ENCODE assay signal across 11 mouse cellular contexts in genomic region chr12:108216611-108217370, GRCm38 (mm10). TPM values are rescaled to one million over a fixed set of nuclear protein-coding genes. Genes with fewer than 3 reads are reported as not detected.
A peak's percentile ranks its signal among the peaks of the same experiment; 100 is the strongest.
DNase-seq lines count a peak whose midpoint lies in the region; ATAC-seq lines count a peak whose summit lies in the region.
"Had no signal": no experiment of that assay in that cellular context is flagged by ENCODE, and none has a peak within 500 bp of the region (broad histone marks: within the 10 kb centered on the region; RNA-seq: fewer than 3 reads in every experiment).

No protein-coding gene starts in this region.

- 78% methylated on average over 11 of the region's 11 CpGs for WGBS in forebrain, embryonic 10.5 days
- WGBS in forebrain, embryonic 11.5 days, result 66% methylated on average over 11 of the region's 11 CpGs
- 49% methylated on average over 11 of the region's 11 CpGs for WGBS in hindbrain, embryonic 14.5 days
- 46% methylated on average over 11 of the region's 11 CpGs for WGBS in midbrain, embryonic 16.5 days

- H3K4me3 ChIP-seq in forebrain, embryonic 10.5 days, result no peak overlapping the region
- no peak overlapping the region for H3K4me3 ChIP-seq in forebrain, embryonic 11.5 days (ENCODE audit: low read depth, low read length)
- no peak overlapping the region for H3K4me3 ChIP-seq in hindbrain, embryonic 14.5 days (replicated peaks; ENCODE audit: low read length)
- no peak overlapping the region for H3K4me3 ChIP-seq in midbrain, embryonic 16.5 days (ENCODE audit: low read depth, low read length)
- H3K4me3 ChIP-seq: limb, embryonic 13.5 days had no signal

- H3K27me3 ChIP-seq in forebrain, embryonic 10.5 days (ENCODE audit: poor library complexity, severe bottlenecking), result peaks cover 35% of the 10 kb centered on the region
- H3K27me3 ChIP-seq in forebrain, embryonic 11.5 days (ENCODE audit: control insufficient read depth, insufficient read depth, low read length), result no peaks in the 10 kb centered on the region; the same call in 1 of the 2 replicates
- no peaks in the 10 kb centered on the region for H3K27me3 ChIP-seq in hindbrain, embryonic 14.5 days (ENCODE audit: control insufficient read depth, insufficient read depth, low read length)
- H3K27me3 ChIP-seq in midbrain, embryonic 16.5 days (ENCODE audit: control insufficient read depth, insufficient read depth, low read depth, low read length), result no peaks in the 10 kb centered on the region
- H3K27me3 ChIP-seq: limb, embryonic 13.5 days had no signal

- no peak overlapping the region for H3K4me2 ChIP-seq in forebrain, embryonic 11.5 days (ENCODE audit: low read depth, low read length, severe bottlenecking)
- no peak overlapping the region for H3K4me2 ChIP-seq in hindbrain, embryonic 14.5 days (replicated peaks)
- no peak overlapping the region for H3K4me2 ChIP-seq in midbrain, embryonic 16.5 days (ENCODE audit: low read length)
- H3K4me2 ChIP-seq: limb, embryonic 13.5 days; lung, embryonic 14.5 days had no signal

- ATAC-seq in forebrain, embryonic 11.5 days (replicated peaks; ENCODE audit: low FRiP score), result no peak
- no peak for ATAC-seq in hindbrain, embryonic 14.5 days (ENCODE audit: low FRiP score)
- ATAC-seq in midbrain, embryonic 16.5 days, result no peak
- ATAC-seq in megakaryocyte-erythroid progenitor cell, adult 5-6 weeks (replicated peaks; ENCODE audit: low FRiP score, low TSS enrichment, poor library complexity, severe bottlenecking), result no peak

- H3K27ac ChIP-seq in forebrain, embryonic 10.5 days, result peak overlapping the region; percentile 62; the same call in 1 of the 2 replicates
- H3K27ac ChIP-seq in forebrain, embryonic 11.5 days (ENCODE audit: low read depth, low read length), result no peak overlapping the region
- H3K27ac ChIP-seq in hindbrain, embryonic 14.5 days, result peak overlapping the region; percentile 69
- H3K27ac ChIP-seq in midbrain, embryonic 16.5 days (ENCODE audit: low read length), result peak overlapping the region; percentile 50
- H3K27ac ChIP-seq: limb, embryonic 13.5 days had no signal

- peaks cover 95% of the 10 kb centered on the region for H3K4me1 ChIP-seq in forebrain, embryonic 10.5 days
- H3K4me1 ChIP-seq in forebrain, embryonic 11.5 days (replicated peaks; ENCODE audit: control insufficient read depth, insufficient read depth, low read length), result peaks cover 26% of the 10 kb centered on the region
- peaks cover 82% of the 10 kb centered on the region for H3K4me1 ChIP-seq in hindbrain, embryonic 14.5 days (replicated peaks; ENCODE audit: control insufficient read depth, insufficient read depth, low read length)
- H3K4me1 ChIP-seq in midbrain, embryonic 16.5 days (ENCODE audit: control insufficient read depth, insufficient read depth, low read length), result peaks cover 53% of the 10 kb centered on the region

- DNase-seq in forebrain, embryonic 10.5 days (ENCODE audit: extremely low spot score, low spot score), result no peak
- no peak for DNase-seq in forebrain, embryonic 11.5 days (ENCODE audit: low spot score)
- peak; percentile 79 for DNase-seq in cerebellum, postnatal 10 days
- DNase-seq in hindbrain, embryonic 14.5 days (ENCODE audit: low spot score), result peak; percentile 39
- no peak for DNase-seq in kidney, postnatal 36 days
- no peak for DNase-seq in thymus, postnatal 14 days
- DNase-seq: gastrocnemius, postnatal 25 days had no signal

- H3K9ac ChIP-seq in forebrain, embryonic 11.5 days (ENCODE audit: low read length), result no peak overlapping the region
- peak overlapping the region; percentile 31; the same call in 1 of the 2 replicates for H3K9ac ChIP-seq in hindbrain, embryonic 14.5 days
- H3K9ac ChIP-seq in midbrain, embryonic 16.5 days (ENCODE audit: low read depth, low read length), result peak overlapping the region; percentile 39; the same call in 1 of the 2 replicates
- H3K9ac ChIP-seq: limb, embryonic 13.5 days; lung, embryonic 14.5 days had no signal

- H3K36me3 ChIP-seq in forebrain, embryonic 10.5 days (replicated peaks), result peaks cover 9% of the 10 kb centered on the region; the same call in 1 of the 2 replicates
- H3K36me3 ChIP-seq in forebrain, embryonic 11.5 days (ENCODE audit: control insufficient read depth, insufficient read depth, low read length), result no peaks in the 10 kb centered on the region
- H3K36me3 ChIP-seq in hindbrain, embryonic 14.5 days (replicated peaks; ENCODE audit: control insufficient read depth, insufficient read depth), result no peaks in the 10 kb centered on the region
- H3K36me3 ChIP-seq in midbrain, embryonic 16.5 days (ENCODE audit: control insufficient read depth, insufficient read depth, low read length), result no peaks in the 10 kb centered on the region
- H3K36me3 ChIP-seq: limb, embryonic 13.5 days had no signal

- no peaks in the 10 kb centered on the region for H3K9me3 ChIP-seq in forebrain, embryonic 10.5 days
- H3K9me3 ChIP-seq in forebrain, embryonic 11.5 days (ENCODE audit: control insufficient read depth, low read length), result no peaks in the 10 kb centered on the region
- H3K9me3 ChIP-seq in hindbrain, embryonic 14.5 days (ENCODE audit: control insufficient read depth, low read length), result no peaks in the 10 kb centered on the region
- H3K9me3 ChIP-seq in midbrain, embryonic 16.5 days (replicated peaks; ENCODE audit: control insufficient read depth, low read length, poor library complexity, severe bottlenecking), result no peaks in the 10 kb centered on the region
- H3K9me3 ChIP-seq: limb, embryonic 13.5 days had no signal

RNA-seq across cellular contexts. Expression of gene Ccnk, which starts 37.4 kb away (rescaled TPM):
- 3.2 and 3.9 TPM in 2 replicates for polyA plus RNA-seq in forebrain, embryonic 10.5 days (2016; fragmentation: Nextera tagmentation; extraction: Ambion mirVana)
- polyA plus RNA-seq in forebrain, embryonic 11.5 days (2014; fragmentation: Nextera tagmentation; extraction: Ambion mirVana), result 5.0 and 6.2 TPM in 2 replicates
- polyA plus RNA-seq in hindbrain, embryonic 14.5 days (2014; fragmentation: Nextera tagmentation; extraction: Ambion mirVana), result 4.4 and 5.6 TPM in 2 replicates
- 2.2 and 2.4 TPM in 2 replicates for polyA plus RNA-seq in midbrain, embryonic 16.5 days (2015; fragmentation: Nextera tagmentation; extraction: Ambion mirVana)
- 75.0 and 84.0 TPM in 2 replicates for total RNA-seq in megakaryocyte-erythroid progenitor cell, adult 5-6 weeks (2014; fragmentation: Nextera tagmentation)
- 7.8 and 24.5 TPM in 2 replicates for total RNA-seq in megakaryocyte-erythroid progenitor cell, adult 5-6 weeks (2017)

RNA-seq across cellular contexts. Expression of gene Setd3, which starts 37.7 kb away (rescaled TPM):
- polyA plus RNA-seq in forebrain, embryonic 10.5 days (2016; fragmentation: Nextera tagmentation; extraction: Ambion mirVana), result 75.2 and 76.3 TPM in 2 replicates
- polyA plus RNA-seq in forebrain, embryonic 11.5 days (2014; fragmentation: Nextera tagmentation; extraction: Ambion mirVana), result 79.2 and 85.9 TPM in 2 replicates
- polyA plus RNA-seq in hindbrain, embryonic 14.5 days (2014; fragmentation: Nextera tagmentation; extraction: Ambion mirVana), result 86.7 and 89.8 TPM in 2 replicates
- polyA plus RNA-seq in midbrain, embryonic 16.5 days (2015; fragmentation: Nextera tagmentation; extraction: Ambion mirVana), result 95.5 and 97.2 TPM in 2 replicates
- total RNA-seq in megakaryocyte-erythroid progenitor cell, adult 5-6 weeks (2014; fragmentation: Nextera tagmentation), result 58.0 and 66.0 TPM in 2 replicates
- 83.4 and 118 TPM in 2 replicates for total RNA-seq in megakaryocyte-erythroid progenitor cell, adult 5-6 weeks (2017)

RNA-seq across cellular contexts. Expression of gene Ccdc85c, which starts 58.4 kb away (rescaled TPM):
- polyA plus RNA-seq in forebrain, embryonic 10.5 days (2016; fragmentation: Nextera tagmentation; extraction: Ambion mirVana), result 13.5 and 14.6 TPM in 2 replicates
- polyA plus RNA-seq in forebrain, embryonic 11.5 days (2014; fragmentation: Nextera tagmentation; extraction: Ambion mirVana), result 18.0 and 18.8 TPM in 2 replicates
- polyA plus RNA-seq in hindbrain, embryonic 14.5 days (2014; fragmentation: Nextera tagmentation; extraction: Ambion mirVana), result 13.9 and 16.5 TPM in 2 replicates
- polyA plus RNA-seq in midbrain, embryonic 16.5 days (2015; fragmentation: Nextera tagmentation; extraction: Ambion mirVana), result 13.2 and 13.5 TPM in 2 replicates
- 1.3 TPM in 1 of 2 replicates, not detected in the other for total RNA-seq in megakaryocyte-erythroid progenitor cell, adult 5-6 weeks (2014; fragmentation: Nextera tagmentation)
- total RNA-seq in megakaryocyte-erythroid progenitor cell, adult 5-6 weeks (2017), result 0.42 and 1.3 TPM in 2 replicates

Comparison
In these comparisons a context has a peak if more than half of its experiments do, and no peak if none do; other contexts are left out.
1. DNase-seq: peak in cerebellum, postnatal 10 days (2 of 2) and hindbrain, embryonic 14.5 days (single experiment); none in forebrain, embryonic 10.5 days (single experiment), forebrain, embryonic 11.5 days (single experiment), kidney, postnatal 36 days (0 of 2) and thymus, postnatal 14 days (single experiment).